Mouse (Mus musculus) heart, embryonic 14.5 days (tissue): ENCODE results near the gene Iqcf5. TPM values are rescaled to one million over a fixed set of nuclear protein-coding genes. Genes with fewer than 3 reads are reported as not detected.

ENCODE experiments used
- ATAC-seq: fragments of 200-750 bp; cut with Nextera tagmentation; 2 replicates; pipeline ENCODE4 v1.8.0; 2017; ENCODE audit warnings: low read depth, moderate TSS enrichment; ENCODE audit not compliant: insufficient number of reproducible peaks, insufficient read depth, low FRiP score
- H3K27ac ChIP-seq, 2 experiments: fragments of 200-500 bp in 1 of 2; fragments of 300-500 bp in 1 of 2; sonication (generic) in 1 of 2; replicated peaks in 1 of 2; 2 replicates each; pipeline ENCODE4 v1.5.1; 2012 to 2014; ENCODE audit warnings: low read depth in 2 of 2, low read length in 2 of 2, control low read depth in 1 of 2, mild to moderate bottlenecking in 1 of 2, mixed read lengths in 1 of 2; ENCODE audit not compliant: control insufficient read depth in 1 of 2, insufficient read depth in 1 of 2
- H3K27me3 ChIP-seq: fragments of 300-500 bp; sonication (generic); 2 replicates; pipeline ENCODE4 v1.6.1; 2014; ENCODE audit warnings: mild to moderate bottlenecking, low read length, control low read depth; ENCODE audit not compliant: control insufficient read depth, insufficient read depth
- H3K36me3 ChIP-seq: fragments of 300-500 bp; sonication (generic); 2 replicates; pipeline ENCODE4 v1.6.1; 2014; ENCODE audit warnings: mild to moderate bottlenecking, control low read depth, low read length, mixed read lengths; ENCODE audit not compliant: control insufficient read depth, insufficient read depth
- H3K4me1 ChIP-seq, 2 experiments: fragments of 200-500 bp in 1 of 2; fragments of 300-500 bp in 1 of 2; sonication (generic) in 1 of 2; 2 replicates each; pipeline ENCODE4 v1.6.1; 2012 to 2014; ENCODE audit warnings: low read length in 2 of 2, control low read depth in 1 of 2, mixed read lengths in 1 of 2; ENCODE audit not compliant: control insufficient read depth in 2 of 2, insufficient read depth in 2 of 2
- H3K4me2 ChIP-seq: fragments of 300-500 bp; sonication (generic); 2 replicates; pipeline ENCODE4 v1.6.1; 2014; ENCODE audit warnings: mild to moderate bottlenecking, low read length
- H3K4me3 ChIP-seq, 2 experiments: fragments of 200-500 bp in 1 of 2; fragments of 300-500 bp in 1 of 2; sonication (generic) in 1 of 2; 2 replicates each; pipeline ENCODE4 v1.5.1; 2012 to 2014; ENCODE audit warnings: low read length in 2 of 2, mild to moderate bottlenecking in 2 of 2, control low read depth in 1 of 2, low read depth in 1 of 2, moderate library complexity in 1 of 2; ENCODE audit not compliant: control insufficient read depth in 1 of 2, insufficient read depth in 1 of 2
- H3K9ac ChIP-seq: fragments of 300-500 bp; sonication (generic); 2 replicates; pipeline ENCODE4 v1.6.1; 2014; ENCODE audit warnings: mild to moderate bottlenecking, low read length
- H3K9me3 ChIP-seq: fragments of 300-500 bp; sonication (generic); 2 replicates; pipeline ENCODE4 v1.6.1; 2016; ENCODE audit warnings: low read length, control low read depth; ENCODE audit not compliant: control insufficient read depth
- WGBS: fragments of 180-500 bp; shearing (Covaris S2); extraction: QIAGEN DNeasy Blood & Tissue Kit; methylation state at CpG from one replicate; pipeline ENCODE4 v1.1.7; 2014; 5-methylcytosine and 5-hydroxymethylcytosine counted together
- polyA plus RNA-seq: library from polyadenylated mRNA; unstranded; fragments of >200 nt; fragmentation: Nextera tagmentation; extraction: Ambion mirVana; gene quantifications from 2 replicates; pipeline ENCODE4 v1.2.1, GENCODE M21; 2014

The Iqcf5 gene
- polyA plus RNA-seq, 1 experiment from 2014 or later: not detected

DNA sequence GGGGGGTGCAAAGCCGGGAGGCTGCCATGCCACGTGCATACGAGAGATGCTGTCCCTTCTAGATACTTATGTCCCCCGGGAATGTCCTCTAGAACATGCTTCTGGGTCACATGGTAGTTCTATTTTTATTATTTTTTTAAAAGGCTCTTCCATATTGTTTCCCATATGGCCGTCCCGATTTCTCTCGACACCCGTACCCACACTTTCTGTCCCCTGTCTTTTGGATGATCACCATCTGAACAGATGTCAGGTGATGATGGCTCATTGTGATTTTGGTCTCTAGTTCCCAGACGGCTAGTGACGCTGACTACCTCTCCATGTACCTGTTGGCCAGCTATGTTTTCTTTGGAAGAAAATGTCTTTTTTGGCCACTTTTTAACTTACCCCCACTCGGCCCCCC is 20.6 kb downstream of the Iqcf5 start:
- Histone ChIP-seq H3K4me2 (no peak overlapping the region), H3K27me3 (no peaks in the 10 kb centered on the region), H3K9ac (no peak overlapping the region), H3K27ac (no peak overlapping the region), H3K36me3 (no peaks in the 10 kb centered on the region), H3K4me3 (no peak overlapping the region), H3K4me1 (no peaks in the 10 kb centered on the region), H3K9me3 (no peaks in the 10 kb centered on the region)
- WGBS: 82% methylated on average over 11 of the region's 11 CpGs
- ATAC-seq: no peak

- ATAC-seq: no peak
- H3K4me2 ChIP-seq: no peak within 1 kb of the TSS
- WGBS: 86% methylated on average over 5 of the region's 5 CpGs
- H3K27me3 ChIP-seq: no peaks in the 10 kb centered on the region
- no peak within 1 kb of the TSS for H3K9ac ChIP-seq
- H3K27ac ChIP-seq: no peak within 1 kb of the TSS
- H3K4me1 ChIP-seq: peaks cover 0 to 3% of the 10 kb centered on the region in 2 experiments; a peak in 1 of 4 replicates
- H3K9me3 ChIP-seq: no peaks in the 10 kb centered on the region
- H3K4me3 ChIP-seq: no peak within 1 kb of the TSS
- no peaks in the 10 kb centered on the region for H3K36me3 ChIP-seq
Observed at GRCm38 (mm10) chr9:106561531-106561930, 47.2 kb downstream of the Iqcf5 start, which contains the start of gene Iqcf3. TSS of gene Iqcf3 (minus strand) at chr9:106561631.

- H3K4me2 ChIP-seq: no peak overlapping the region
- no peak for ATAC-seq
- H3K9me3 ChIP-seq: no peaks in the 10 kb centered on the region
- H3K4me3 ChIP-seq: no peak overlapping the region
- no peaks in the 10 kb centered on the region for H3K27me3 ChIP-seq
- H3K4me1 ChIP-seq: peaks cover 0 to 3% of the 10 kb centered on the region in 2 experiments; a peak in 1 of 4 replicates
- H3K9ac ChIP-seq: no peak overlapping the region
- H3K27ac ChIP-seq: no peak overlapping the region
- no peaks in the 10 kb centered on the region for H3K36me3 ChIP-seq
- WGBS: 82% methylated on average over 11 of the region's 11 CpGs
Observed at GRCm38 (mm10) chr9:106562291-106562690, 47.9 kb downstream of the Iqcf5 start.

DNA sequence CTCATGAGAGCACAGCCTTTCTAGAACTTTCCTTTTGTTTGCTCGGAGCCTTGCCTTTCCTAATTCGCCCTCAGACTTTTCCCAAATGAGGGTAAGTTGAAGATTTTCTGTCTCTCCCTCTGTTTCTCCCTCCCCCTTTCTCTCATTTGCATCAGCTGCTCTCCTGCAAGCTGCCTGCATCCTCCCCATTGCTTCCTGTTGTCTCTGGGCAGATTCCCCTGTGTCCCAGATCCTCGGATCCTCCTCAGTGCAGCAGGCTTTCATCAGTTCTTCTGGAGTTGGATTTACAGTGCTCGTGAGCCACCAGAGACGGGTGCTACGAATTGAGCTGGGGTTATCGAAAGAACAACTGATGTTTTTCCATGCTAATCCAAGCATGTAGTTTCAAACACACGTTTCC is 49.7 kb downstream of the Iqcf5 start:
- Histone ChIP-seq H3K4me2 (no peak overlapping the region), H3K36me3 (no peaks in the 10 kb centered on the region), H3K9ac (no peak overlapping the region), H3K27me3 (no peaks in the 10 kb centered on the region), H3K4me3 (no peak overlapping the region), H3K4me1 (peaks cover 0 to 3% of the 10 kb centered on the region in 2 experiments; a peak in 1 of 4 replicates), H3K9me3 (no peaks in the 10 kb centered on the region), H3K27ac (no peak overlapping the region)
- 73% methylated on average over 8 of the region's 8 CpGs for WGBS
- ATAC-seq: no peak

Other genes with a start within 250 kb of the Iqcf5 start
- 24.0 and 24.3 TPM in 2 replicates for gene Poc1a, start 233.5 kb upstream of the Iqcf5 start, polyA plus RNA-seq
- 16.4 and 19.8 TPM in 2 replicates for gene Dusp7, start 145.9 kb upstream of the Iqcf5 start, polyA plus RNA-seq
- 691 and 781 TPM in 2 replicates for gene Rpl29, start 85.1 kb upstream of the Iqcf5 start, polyA plus RNA-seq
- gene Acy1, start 76.3 kb upstream of the Iqcf5 start, polyA plus RNA-seq: 22.8 and 24.8 TPM in 2 replicates
- 6.6 and 7.1 TPM in 2 replicates for gene Abhd14b, start 67.1 kb upstream of the Iqcf5 start, polyA plus RNA-seq
- 55.9 and 57.5 TPM in 2 replicates for gene Abhd14a, start 66.9 kb upstream of the Iqcf5 start, polyA plus RNA-seq
- gene Pcbp4, start 61.3 kb upstream of the Iqcf5 start, polyA plus RNA-seq: 59.0 and 66.4 TPM in 2 replicates
- gene Gpr62, start 48.6 kb upstream of the Iqcf5 start, polyA plus RNA-seq: 0.30 and 0.46 TPM in 2 replicates
- 21.8 TPM in 2 replicates for gene Rrp9, start 38.6 kb upstream of the Iqcf5 start, polyA plus RNA-seq
- gene Parp3, start 37.6 kb upstream of the Iqcf5 start, polyA plus RNA-seq: 1.2 and 1.3 TPM in 2 replicates
- gene Iqcf1, start 14.6 kb upstream of the Iqcf5 start, polyA plus RNA-seq: not detected in 2 replicates
- gene Iqcf3, start 47.1 kb downstream of the Iqcf5 start, polyA plus RNA-seq: not detected in 2 replicates
- not detected in 2 replicates for gene Iqcf4, start 56.4 kb downstream of the Iqcf5 start, polyA plus RNA-seq
- not detected in 2 replicates for gene Iqcf6, start 112.0 kb downstream of the Iqcf5 start, polyA plus RNA-seq
- gene Grm2, start 141.5 kb downstream of the Iqcf5 start, polyA plus RNA-seq: not detected in 2 replicates
- 36.4 and 40.3 TPM in 2 replicates for gene Tex264, start 171.4 kb downstream of the Iqcf5 start, polyA plus RNA-seq